Mouse (Mus musculus) intestine, embryonic 14.5 days (tissue): Measurements from ENCODE around the gene Atl3. TPM values are rescaled to one million over a fixed set of nuclear protein-coding genes. Genes with fewer than 3 reads are reported as not detected.

Experiments used
- ATAC-seq: fragments of 200-750 bp; cut with Nextera tagmentation; replicated peaks from 2 replicates; pipeline ENCODE4 v1.8.0; 2017; ENCODE audit warnings: low read depth, moderate number of reproducible peaks, moderate TSS enrichment, moderate library complexity; ENCODE audit not compliant: low FRiP score, low TSS enrichment
- DNase-seq: peaks from one replicate; pipeline ENCODE4 v3.0.0-alpha.2; 2018; ENCODE audit warnings: low spot score
- H3K27ac ChIP-seq: fragments of 300-500 bp; sonication (generic); 2 replicates; pipeline ENCODE4 v1.5.1; 2014; ENCODE audit warnings: low read depth, mild to moderate bottlenecking, control low read depth
- H3K27me3 ChIP-seq: fragments of 300-500 bp; sonication (generic); replicated peaks from 2 replicates; pipeline ENCODE4 v1.6.1; 2014; ENCODE audit warnings: low read length, control low read depth; ENCODE audit not compliant: control insufficient read depth, insufficient read depth
- H3K36me3 ChIP-seq: fragments of 300-500 bp; sonication (generic); 2 replicates; pipeline ENCODE4 v1.6.1; 2014; ENCODE audit warnings: low read length, control low read depth; ENCODE audit not compliant: control insufficient read depth, insufficient read depth
- H3K4me1 ChIP-seq: fragments of 300-500 bp; sonication (generic); replicated peaks from 2 replicates; pipeline ENCODE4 v1.6.1; 2014; ENCODE audit warnings: low read length, control low read depth, mixed read lengths; ENCODE audit not compliant: control insufficient read depth, insufficient read depth
- H3K4me2 ChIP-seq: fragments of 300-500 bp; sonication (generic); 2 replicates; pipeline ENCODE4 v1.6.1; 2014; ENCODE audit warnings: low read length
- H3K4me3 ChIP-seq: fragments of 300-500 bp; sonication (generic); 2 replicates; pipeline ENCODE4 v1.5.1; 2014; ENCODE audit warnings: low read depth, low read length, control low read depth, mixed read lengths
- H3K9ac ChIP-seq: fragments of 300-500 bp; sonication (generic); 2 replicates; pipeline ENCODE4 v1.6.1; 2014; ENCODE audit warnings: mild to moderate bottlenecking, low read length
- H3K9me3 ChIP-seq: fragments of 300-500 bp; sonication (generic); 2 replicates; pipeline ENCODE4 v1.6.1; 2016; ENCODE audit warnings: low read length, control low read depth; ENCODE audit not compliant: control insufficient read depth
- whole genome bisulfite sequencing: fragments of 180-500 bp; shearing (Covaris S2); extraction: QIAGEN DNeasy Blood & Tissue Kit; methylation state at CpG from one replicate; pipeline ENCODE4 v1.1.7; 2014; 5-methylcytosine and 5-hydroxymethylcytosine counted together
- polyA plus RNA-seq: library from polyadenylated mRNA; unstranded; fragments of >200 nt; fragmentation: Nextera tagmentation; extraction: Ambion mirVana; gene quantifications from 2 replicates; pipeline ENCODE4 v1.2.1, GENCODE M21; 2014

The Atl3 gene
- polyA plus RNA-seq, 1 experiment from 2014 or later, result 15.4 TPM

GRCm38 (mm10) chr19:7533891-7534290, 40.1 kb downstream of the Atl3 start:
- no peak overlapping the region for H3K9ac ChIP-seq
- H3K27me3 ChIP-seq, result no peaks in the 10 kb centered on the region
- H3K4me2 ChIP-seq, result no peak overlapping the region
- DNase-seq (no peak), ATAC-seq (no peak)
- H3K4me3 ChIP-seq, result no peak overlapping the region
- H3K36me3 ChIP-seq, result peaks cover 60% of the 10 kb centered on the region
- H3K4me1 ChIP-seq, result no peaks in the 10 kb centered on the region
- 85% methylated on average over 5 of the region's 5 CpGs for WGBS
- H3K9me3 ChIP-seq, result no peaks in the 10 kb centered on the region
- H3K27ac ChIP-seq, result no peak overlapping the region

- ATAC-seq (no peak), DNase-seq (no peak)
- 0 out of 2 replicates have a peak, but pooled peaks cover 3% of the 10 kb centered on the region for H3K9me3 ChIP-seq
- no peaks in the 10 kb centered on the region for H3K27me3 ChIP-seq
- WGBS, result 92% methylated on average over 3 of the region's 3 CpGs
- no peak overlapping the region for H3K4me2 ChIP-seq
- H3K4me3 ChIP-seq, result no peak overlapping the region
- H3K36me3 ChIP-seq, result no peaks in the 10 kb centered on the region
- no peaks in the 10 kb centered on the region for H3K4me1 ChIP-seq
- H3K9ac ChIP-seq, result no peak overlapping the region
- H3K27ac ChIP-seq, result no peak overlapping the region
Observed at GRCm38 (mm10) chr19:7548924-7549323, 55.1 kb downstream of the Atl3 start.

DNA sequence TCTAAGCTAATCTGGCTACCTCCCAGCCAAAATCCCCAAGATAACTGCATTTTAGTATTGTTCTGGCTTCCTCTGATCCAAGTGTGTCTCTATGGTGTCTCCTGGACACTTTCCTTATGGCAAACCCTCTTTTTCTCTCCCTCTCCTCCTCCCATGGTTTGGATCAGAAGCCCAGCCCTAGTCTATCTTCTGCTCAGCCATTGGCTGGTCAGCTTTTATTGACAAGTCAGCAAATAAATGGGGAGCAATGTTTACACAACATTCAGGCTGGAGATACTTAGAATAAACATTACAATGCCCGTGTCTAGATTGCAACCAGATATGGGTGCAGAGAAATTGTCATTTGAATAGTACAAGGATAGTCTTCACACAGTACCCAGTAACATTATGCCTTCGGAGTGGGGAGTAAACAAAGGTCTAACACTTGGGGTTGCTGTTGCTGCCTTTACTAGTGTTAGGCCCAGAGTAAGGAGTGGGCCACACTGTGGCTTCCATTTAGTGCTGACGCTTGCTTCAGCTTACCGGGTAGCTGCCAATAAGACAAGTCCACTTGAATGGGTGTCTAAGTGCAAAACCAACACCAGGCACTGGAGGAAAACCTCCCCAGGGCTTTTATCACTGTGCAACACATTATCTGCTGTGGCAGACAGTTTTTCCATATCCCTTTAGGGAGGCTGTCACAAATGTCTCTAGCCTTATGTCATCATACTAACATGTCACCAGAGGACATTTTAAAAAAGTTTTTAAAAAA, 57.9 kb downstream of the Atl3 start:
- no peaks in the 10 kb centered on the region for H3K27me3 ChIP-seq
- no peaks in the 10 kb centered on the region for H3K36me3 ChIP-seq
- no peak overlapping the region for H3K27ac ChIP-seq
- H3K4me1 ChIP-seq, result no peaks in the 10 kb centered on the region
- no peak overlapping the region for H3K4me3 ChIP-seq
- H3K9ac ChIP-seq, result no peak overlapping the region
- no peak overlapping the region for H3K4me2 ChIP-seq
- WGBS, result 39% methylated on average over 4 of the region's 4 CpGs
- DNase-seq (no peak), ATAC-seq (no peak)
- H3K9me3 ChIP-seq, result no peaks in the 10 kb centered on the region

DNA sequence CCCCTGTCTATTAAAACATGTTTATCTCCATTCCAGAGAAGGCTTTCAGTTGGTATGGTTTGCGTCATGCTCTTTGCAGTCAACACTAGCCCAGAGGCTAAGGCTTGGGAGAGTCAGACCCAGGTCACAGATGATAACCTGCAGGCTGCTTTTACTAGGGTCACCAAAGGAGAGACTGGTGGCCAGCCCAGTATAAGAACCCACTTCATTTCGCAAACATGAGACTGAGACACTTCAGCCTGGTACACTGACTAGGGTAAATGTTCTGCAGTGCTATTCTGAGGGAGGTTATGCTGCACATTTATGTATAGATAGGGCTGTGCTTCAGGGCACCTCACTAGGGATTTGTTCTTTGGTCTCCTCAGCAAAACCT, 58.4 kb downstream of the Atl3 start:
- Histone ChIP-seq H3K9me3 (no peaks in the 10 kb centered on the region), H3K27ac (no peak overlapping the region), H3K4me3 (no peak overlapping the region), H3K4me1 (no peaks in the 10 kb centered on the region), H3K9ac (no peak overlapping the region), H3K4me2 (no peak overlapping the region), H3K27me3 (no peaks in the 10 kb centered on the region), H3K36me3 (no peaks in the 10 kb centered on the region)
- WGBS, result 75% methylated on average over 2 of the region's 2 CpGs
- ATAC-seq (no peak), DNase-seq (no peak)

GRCm38 (mm10) chr19:7553441-7553840, 59.6 kb downstream of the Atl3 start:
- no peak overlapping the region for H3K4me3 ChIP-seq
- H3K4me2 ChIP-seq, result no peak overlapping the region
- H3K9me3 ChIP-seq, result no peaks in the 10 kb centered on the region
- ATAC-seq (no peak), DNase-seq (no peak)
- H3K27me3 ChIP-seq, result no peaks in the 10 kb centered on the region
- no peaks in the 10 kb centered on the region for H3K36me3 ChIP-seq
- no peak overlapping the region for H3K27ac ChIP-seq
- no peaks in the 10 kb centered on the region for H3K4me1 ChIP-seq
- H3K9ac ChIP-seq, result no peak overlapping the region

GRCm38 (mm10) chr19:7554881-7555280, 61.0 kb downstream of the Atl3 start:
- no peaks in the 10 kb centered on the region for H3K36me3 ChIP-seq
- H3K27ac ChIP-seq, result no peak overlapping the region
- WGBS, result 65% methylated on average over 4 of the region's 4 CpGs
- no peaks in the 10 kb centered on the region for H3K9me3 ChIP-seq
- no peaks in the 10 kb centered on the region for H3K27me3 ChIP-seq
- H3K4me1 ChIP-seq, result no peaks in the 10 kb centered on the region
- no peak overlapping the region for H3K9ac ChIP-seq
- no peak overlapping the region for H3K4me2 ChIP-seq
- no peak overlapping the region for H3K4me3 ChIP-seq
- ATAC-seq (no peak), DNase-seq (no peak)

GRCm38 (mm10) chr19:7556641-7557040, 62.8 kb downstream of the Atl3 start:
- Histone ChIP-seq H3K27ac (no peak overlapping the region), H3K4me3 (no peak overlapping the region), H3K27me3 (no peaks in the 10 kb centered on the region), H3K4me2 (no peak overlapping the region), H3K9me3 (no peaks in the 10 kb centered on the region), H3K4me1 (no peaks in the 10 kb centered on the region), H3K36me3 (no peaks in the 10 kb centered on the region), H3K9ac (no peak overlapping the region)
- DNase-seq, result no peak
- 94% methylated on average over 1 of the region's 1 CpGs for WGBS
- ATAC-seq, result no peak

- peak within 1 kb of the TSS; percentile 32; the same call in 1 of the 2 replicates for H3K9ac ChIP-seq
Observed at GRCm38 (mm10) chr19:7557328-7557822, 63.5 kb downstream of the Atl3 start, which contains the start of gene Pla2g16. Pla2g16 (plus strand) TSS chr19:7557459.

GRCm38 (mm10) chr19:7557844-7558243, 64.0 kb downstream of the Atl3 start:
- H3K4me2 ChIP-seq, result peak overlapping the region; percentile 68
- ATAC-seq (no peak), DNase-seq (no peak)
- no peaks in the 10 kb centered on the region for H3K36me3 ChIP-seq
- peak overlapping the region; percentile 41 for H3K4me3 ChIP-seq
- H3K27ac ChIP-seq, result no peak overlapping the region
- WGBS, result 11% methylated on average over 4 of the region's 4 CpGs
- H3K4me1 ChIP-seq, result no peaks in the 10 kb centered on the region
- no peak overlapping the region for H3K9ac ChIP-seq
- H3K27me3 ChIP-seq, result no peaks in the 10 kb centered on the region
- H3K9me3 ChIP-seq, result no peaks in the 10 kb centered on the region

More at GRCm38 (mm10) chr19:7557328-7557822, 63.5 kb downstream of the Atl3 start, which contains the start of gene Pla2g16:
- Histone ChIP-seq H3K27ac (no peak within 1 kb of the TSS), H3K4me1 (no peaks in the 10 kb centered on the region), H3K9me3 (no peaks in the 10 kb centered on the region), H3K4me2 (peak within 1 kb of the TSS; percentile 68), H3K27me3 (no peaks in the 10 kb centered on the region), H3K4me3 (peak within 1 kb of the TSS; percentile 41), H3K36me3 (no peaks in the 10 kb centered on the region)
- WGBS, result 1% methylated on average over 27 of the region's 27 CpGs
- peak; percentile 76 for DNase-seq
- ATAC-seq, result peak; percentile 78
